Mouse (Mus musculus): ENCODE measurements around the gene Chrm3. TPM values are rescaled to one million over a fixed set of nuclear protein-coding genes. Genes with fewer than 3 reads are reported as not detected.

The Chrm3 gene
- polyA plus RNA-seq, 1 experiment from 2014 or later, result 1.3 TPM

DNA sequence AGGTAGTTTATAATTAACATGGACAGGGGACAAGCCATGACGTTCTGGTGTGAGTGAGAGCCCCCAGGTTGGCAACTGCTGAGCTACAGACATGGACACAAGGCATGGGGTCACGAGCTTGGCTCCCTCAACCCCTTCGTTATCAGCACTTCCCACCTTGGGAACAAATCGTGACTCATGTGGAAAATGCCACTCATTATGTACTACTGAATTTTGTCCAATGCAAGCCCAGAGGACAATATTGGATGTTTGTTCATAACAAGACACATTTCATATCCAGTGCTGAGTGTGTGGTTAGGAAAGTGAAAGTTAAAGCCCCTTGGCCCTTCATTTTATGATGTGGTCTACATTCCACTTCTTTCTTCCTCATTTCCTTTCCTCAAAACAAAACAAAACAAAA is 140.2 kb downstream of the Chrm3 start:
- no peak overlapping the region for H3K27ac ChIP-seq
- WGBS, result 73% methylated on average over 4 of the region's 4 CpGs
- H3K27me3 ChIP-seq, result no peaks in the 10 kb centered on the region
- no peak for ATAC-seq (ENCODE audit: insufficient number of reproducible peaks, insufficient read depth, low FRiP score, low TSS enrichment, low read depth)
- H3K9me3 ChIP-seq, result no peaks in the 10 kb centered on the region
- H3K4me3 ChIP-seq, result no peak overlapping the region
- no peaks in the 10 kb centered on the region for H3K4me1 ChIP-seq
- H3K36me3 ChIP-seq, result no peaks in the 10 kb centered on the region
- H3K4me2 ChIP-seq, result no peak overlapping the region
- H3K9ac ChIP-seq, result no peak overlapping the region

DNA sequence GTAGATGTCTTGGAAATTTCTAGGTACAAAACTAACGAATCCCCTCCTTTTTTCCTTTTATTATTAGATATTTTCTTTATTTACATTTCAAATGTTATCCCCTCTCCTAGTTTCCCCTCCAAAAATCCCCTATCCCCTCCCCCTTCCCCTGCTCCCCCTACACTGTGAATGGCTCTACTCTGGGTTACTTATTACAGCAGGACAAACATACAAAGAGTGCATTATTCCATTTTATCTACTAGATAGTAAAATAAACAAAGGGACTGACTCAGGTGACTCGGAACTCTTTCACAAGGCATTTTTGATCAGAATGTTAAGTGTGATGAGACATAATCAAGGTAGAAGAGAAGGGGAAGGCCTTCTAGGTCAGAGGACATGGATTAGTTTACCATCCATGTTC is 148.5 kb downstream of the Chrm3 start:
- Histone ChIP-seq H3K9ac (no peak overlapping the region), H3K4me2 (no peak overlapping the region), H3K27me3 (no peaks in the 10 kb centered on the region), H3K4me1 (no peaks in the 10 kb centered on the region), H3K4me3 (no peak overlapping the region), H3K9me3 (no peaks in the 10 kb centered on the region), H3K36me3 (no peaks in the 10 kb centered on the region), H3K27ac (no peak overlapping the region)
- ATAC-seq (ENCODE audit: insufficient number of reproducible peaks, insufficient read depth, low FRiP score, low TSS enrichment, low read depth), result no peak
- 85% methylated on average over 2 of the region's 2 CpGs for WGBS

DNA sequence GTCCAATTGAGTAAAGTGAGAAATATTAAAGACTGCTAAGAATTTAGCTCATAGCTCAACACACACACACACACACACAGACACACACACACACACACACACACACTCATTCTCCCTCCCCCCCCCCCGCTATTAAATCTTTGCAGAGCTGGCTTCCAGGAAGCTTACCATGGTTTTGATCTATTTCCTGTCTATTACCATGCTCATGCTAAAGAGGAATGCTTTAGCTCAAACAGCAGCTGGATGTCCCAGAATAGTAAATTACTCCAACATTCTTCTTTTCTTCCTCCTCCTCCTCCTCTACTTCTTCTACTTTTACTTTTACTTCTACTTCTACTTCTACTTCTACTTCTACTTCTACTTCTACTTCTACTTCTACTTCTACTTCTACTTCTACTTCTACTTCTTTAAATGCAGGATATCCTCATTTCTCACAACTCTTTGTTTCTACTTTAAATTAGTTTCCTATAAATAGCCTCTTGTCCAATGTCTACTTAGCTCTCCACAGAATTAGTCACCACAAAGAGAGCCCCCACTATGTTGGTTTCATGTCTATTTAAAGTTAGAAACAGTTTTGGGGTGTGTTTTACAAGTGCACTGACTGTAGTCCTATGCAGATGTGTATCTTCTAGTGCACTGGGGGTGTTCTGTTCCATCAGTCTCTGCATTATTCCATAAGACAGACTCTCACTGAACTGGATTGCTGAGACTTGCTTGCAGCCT is 150.0 kb downstream of the Chrm3 start:
- H3K4me3 ChIP-seq, result no peak overlapping the region
- H3K27me3 ChIP-seq, result no peaks in the 10 kb centered on the region
- no peak overlapping the region for H3K9ac ChIP-seq
- ATAC-seq (ENCODE audit: insufficient number of reproducible peaks, insufficient read depth, low FRiP score, low TSS enrichment, low read depth), result no peak
- H3K4me2 ChIP-seq, result no peak overlapping the region
- H3K27ac ChIP-seq, result no peak overlapping the region
- H3K36me3 ChIP-seq, result no peaks in the 10 kb centered on the region
- no peaks in the 10 kb centered on the region for H3K9me3 ChIP-seq
- 56% methylated on average over 1 of the region's 1 CpGs for WGBS
- H3K4me1 ChIP-seq, result no peaks in the 10 kb centered on the region

DNA sequence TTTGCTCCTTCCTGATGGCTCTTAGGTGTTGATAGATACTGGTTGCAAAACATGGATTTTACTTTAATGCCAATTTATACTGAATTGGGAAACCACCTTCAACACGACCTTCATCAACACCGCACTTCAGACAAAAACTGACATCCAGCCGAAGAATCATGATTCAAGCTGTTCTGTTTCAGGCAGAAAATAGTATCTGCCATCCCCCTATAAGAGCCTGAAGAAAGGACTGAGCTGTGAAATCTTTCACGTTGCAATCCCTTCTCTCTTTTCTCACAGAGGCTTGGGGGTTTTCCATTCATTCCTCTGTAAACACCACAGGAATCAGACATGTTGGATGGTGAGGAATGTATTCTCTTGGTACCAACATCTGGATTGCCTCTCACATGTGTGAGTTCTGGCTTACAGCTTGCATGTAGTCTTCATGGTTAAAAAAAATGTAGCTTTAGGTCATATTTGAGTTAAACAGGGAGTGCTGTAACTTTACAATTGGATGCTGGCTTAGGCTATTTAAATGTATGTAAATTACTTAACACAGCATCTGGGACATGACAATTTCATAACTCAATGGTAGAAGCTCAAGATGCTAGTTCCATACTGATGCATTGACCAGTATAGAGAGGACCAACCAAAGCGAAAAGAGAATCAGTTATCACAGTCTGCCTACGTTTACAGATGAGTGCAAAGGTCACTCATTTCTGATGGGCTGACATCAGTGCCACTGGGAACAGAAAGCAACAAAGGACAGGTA is 161.3 kb downstream of the Chrm3 start:
- no peaks in the 10 kb centered on the region for H3K4me1 ChIP-seq
- H3K4me2 ChIP-seq, result no peak overlapping the region
- H3K4me3 ChIP-seq, result no peak overlapping the region
- H3K9ac ChIP-seq, result no peak overlapping the region
- 76% methylated on average over 6 of the region's 6 CpGs for WGBS
- ATAC-seq (ENCODE audit: insufficient number of reproducible peaks, insufficient read depth, low FRiP score, low TSS enrichment, low read depth), result no peak
- H3K27me3 ChIP-seq, result no peaks in the 10 kb centered on the region
- no peaks in the 10 kb centered on the region for H3K36me3 ChIP-seq
- H3K9me3 ChIP-seq, result no peaks in the 10 kb centered on the region
- H3K27ac ChIP-seq, result no peak overlapping the region

DNA sequence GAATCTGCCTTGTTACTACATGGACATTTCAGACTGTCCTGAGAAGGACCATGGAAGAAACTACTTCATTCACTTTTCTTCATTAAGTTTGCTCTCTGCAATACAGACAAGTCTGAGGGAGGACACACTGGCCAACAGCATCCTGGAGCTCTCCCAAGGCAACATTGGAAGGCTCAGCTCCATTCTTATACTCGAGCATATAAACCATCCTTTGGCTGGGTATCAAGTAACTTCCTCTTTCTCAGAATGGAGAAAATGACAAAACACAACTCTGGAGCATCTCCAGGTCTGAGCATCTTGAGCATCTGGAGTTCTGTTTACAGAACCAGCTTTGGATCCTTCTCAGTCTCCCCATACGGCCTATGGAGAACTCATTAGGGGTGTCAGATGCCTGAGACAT is 170.8 kb downstream of the Chrm3 start:
- Histone ChIP-seq H3K27ac (no peak overlapping the region), H3K4me2 (no peak overlapping the region), H3K4me1 (no peaks in the 10 kb centered on the region), H3K9ac (no peak overlapping the region), H3K36me3 (no peaks in the 10 kb centered on the region), H3K9me3 (no peaks in the 10 kb centered on the region), H3K27me3 (no peaks in the 10 kb centered on the region), H3K4me3 (no peak overlapping the region)
- 63% methylated on average over 2 of the region's 2 CpGs for WGBS
- ATAC-seq (ENCODE audit: insufficient number of reproducible peaks, insufficient read depth, low FRiP score, low TSS enrichment, low read depth), result no peak

DNA sequence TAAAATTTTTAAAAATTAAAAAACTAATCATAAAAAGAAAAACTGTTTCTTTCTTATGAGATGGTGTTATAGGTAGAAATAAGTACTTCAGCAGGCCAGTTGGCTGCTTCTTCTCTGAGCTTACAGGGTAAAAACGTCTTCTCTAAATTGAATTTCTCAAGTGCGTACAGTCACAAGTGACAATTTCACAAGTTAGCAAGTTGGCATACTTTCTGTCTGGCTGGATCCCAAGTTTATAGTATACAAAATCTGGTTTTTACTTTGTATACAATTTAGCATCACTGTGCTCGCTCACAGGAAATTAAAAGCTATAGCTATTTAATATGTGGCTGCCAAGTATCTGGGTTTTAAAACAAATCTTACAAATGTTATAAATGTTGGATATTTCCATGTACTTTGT is 172.7 kb downstream of the Chrm3 start:
- H3K9ac ChIP-seq, result no peak overlapping the region
- no peaks in the 10 kb centered on the region for H3K27me3 ChIP-seq
- H3K9me3 ChIP-seq, result no peaks in the 10 kb centered on the region
- WGBS, result 80% methylated on average over 3 of the region's 3 CpGs
- H3K36me3 ChIP-seq, result no peaks in the 10 kb centered on the region
- H3K4me2 ChIP-seq, result no peak overlapping the region
- no peak overlapping the region for H3K27ac ChIP-seq
- no peak overlapping the region for H3K4me3 ChIP-seq
- no peaks in the 10 kb centered on the region for H3K4me1 ChIP-seq
- ATAC-seq (ENCODE audit: insufficient number of reproducible peaks, insufficient read depth, low FRiP score, low TSS enrichment, low read depth), result no peak

DNA sequence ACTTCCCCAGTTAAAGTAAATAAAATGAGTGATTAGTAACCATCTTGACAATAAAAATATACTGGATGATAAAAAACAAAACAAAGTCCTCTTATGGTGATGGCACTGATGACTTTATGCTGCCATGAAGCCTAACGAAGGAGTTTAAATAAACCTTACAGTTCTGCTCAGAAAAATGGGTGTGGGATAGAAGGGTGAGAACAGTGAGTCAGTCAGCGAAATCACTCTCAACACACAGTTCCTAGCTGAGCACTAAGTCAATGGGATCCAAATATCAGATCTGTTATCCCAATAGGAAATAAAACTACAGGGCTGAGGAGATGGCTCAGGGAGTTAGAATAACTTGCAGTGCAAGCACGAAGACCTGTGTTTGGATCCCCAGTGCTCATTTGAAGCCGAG is 176.8 kb downstream of the Chrm3 start:
- Histone ChIP-seq H3K36me3 (no peaks in the 10 kb centered on the region), H3K4me1 (no peaks in the 10 kb centered on the region), H3K4me3 (no peak overlapping the region), H3K9me3 (no peaks in the 10 kb centered on the region), H3K9ac (no peak overlapping the region), H3K27me3 (no peaks in the 10 kb centered on the region), H3K4me2 (no peak overlapping the region), H3K27ac (no peak overlapping the region)
- 85% methylated on average over 4 of the region's 4 CpGs for WGBS
- no peak for ATAC-seq (ENCODE audit: insufficient number of reproducible peaks, insufficient read depth, low FRiP score, low TSS enrichment, low read depth)

DNA sequence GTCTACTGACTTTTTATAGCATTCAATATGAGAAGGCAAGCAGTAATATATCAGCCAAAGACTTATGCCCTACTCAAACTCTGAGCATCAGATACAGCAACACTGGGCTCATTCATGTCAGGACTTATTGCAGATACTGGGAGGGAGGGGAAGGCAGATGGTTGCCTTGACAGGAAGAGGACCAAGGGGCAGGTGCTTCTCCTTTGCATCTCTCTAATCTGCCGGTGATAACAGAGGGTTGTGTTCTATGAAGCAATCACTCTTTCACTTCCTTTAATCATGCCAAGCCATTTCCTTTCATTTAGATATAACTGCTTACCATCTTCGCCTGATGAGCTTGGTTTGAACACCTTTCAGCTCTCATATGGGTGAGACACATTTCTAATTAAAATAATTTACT is 177.9 kb downstream of the Chrm3 start:
- Histone ChIP-seq H3K36me3 (no peaks in the 10 kb centered on the region), H3K27ac (no peak overlapping the region), H3K4me2 (no peak overlapping the region), H3K4me3 (no peak overlapping the region), H3K9ac (no peak overlapping the region), H3K4me1 (no peaks in the 10 kb centered on the region), H3K27me3 (no peaks in the 10 kb centered on the region), H3K9me3 (no peaks in the 10 kb centered on the region)
- ATAC-seq (ENCODE audit: insufficient number of reproducible peaks, insufficient read depth, low FRiP score, low TSS enrichment, low read depth), result no peak
- 82% methylated on average over 2 of the region's 2 CpGs for WGBS

DNA sequence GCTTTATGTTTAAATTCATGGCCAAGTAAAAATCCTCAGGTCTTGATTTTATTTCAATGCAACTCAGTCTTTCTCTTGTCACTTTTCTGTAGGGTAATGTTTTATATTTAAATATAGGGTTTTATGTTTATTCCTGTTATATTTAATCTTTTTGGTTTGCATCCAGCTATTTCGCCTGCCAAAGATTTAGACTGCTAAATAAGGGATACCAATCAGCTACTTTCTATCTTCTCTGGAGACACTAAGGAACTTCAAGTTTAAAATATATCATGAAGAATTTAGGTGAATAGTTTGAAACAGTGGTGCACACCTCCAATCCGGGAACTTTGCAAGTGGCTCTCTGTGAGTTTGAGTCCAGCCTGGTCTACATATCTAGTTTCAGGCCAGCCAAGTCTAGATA is 190.1 kb downstream of the Chrm3 start:
- Histone ChIP-seq H3K4me1 (no peaks in the 10 kb centered on the region), H3K9ac (no peak overlapping the region), H3K36me3 (no peaks in the 10 kb centered on the region), H3K27me3 (no peaks in the 10 kb centered on the region), H3K4me2 (no peak overlapping the region), H3K27ac (no peak overlapping the region), H3K9me3 (no peaks in the 10 kb centered on the region), H3K4me3 (no peak overlapping the region)
- no peak for ATAC-seq (ENCODE audit: insufficient number of reproducible peaks, insufficient read depth, low FRiP score, low TSS enrichment, low read depth)
- 87% methylated on average over 2 of the region's 2 CpGs for WGBS

DNA sequence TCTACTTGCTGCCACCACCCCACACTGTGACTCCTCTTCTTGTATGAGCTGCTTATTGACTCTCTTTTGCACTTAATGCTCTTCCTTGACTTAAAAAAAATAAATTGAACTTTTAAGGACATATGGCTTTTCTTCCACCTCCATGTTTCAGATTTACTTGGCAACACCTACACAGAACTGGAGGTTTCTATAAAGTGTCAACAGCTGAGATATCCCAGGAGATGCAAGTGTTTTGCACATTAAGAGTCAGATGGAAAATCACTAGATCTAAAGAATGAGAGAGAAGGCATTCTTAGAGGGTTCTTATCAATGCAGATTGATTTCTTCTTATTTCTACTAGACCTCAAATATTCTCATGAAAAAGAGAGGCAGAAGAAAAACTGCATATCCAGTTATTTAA is 197.3 kb downstream of the Chrm3 start:
- H3K9me3 ChIP-seq, result no peaks in the 10 kb centered on the region
- no peaks in the 10 kb centered on the region for H3K27me3 ChIP-seq
- H3K27ac ChIP-seq, result no peak overlapping the region
- no peaks in the 10 kb centered on the region for H3K4me1 ChIP-seq
- H3K4me3 ChIP-seq, result no peak overlapping the region
- ATAC-seq (ENCODE audit: insufficient number of reproducible peaks, insufficient read depth, low FRiP score, low TSS enrichment, low read depth), result no peak
- H3K4me2 ChIP-seq, result no peak overlapping the region
- H3K9ac ChIP-seq, result no peak overlapping the region
- no peaks in the 10 kb centered on the region for H3K36me3 ChIP-seq

DNA sequence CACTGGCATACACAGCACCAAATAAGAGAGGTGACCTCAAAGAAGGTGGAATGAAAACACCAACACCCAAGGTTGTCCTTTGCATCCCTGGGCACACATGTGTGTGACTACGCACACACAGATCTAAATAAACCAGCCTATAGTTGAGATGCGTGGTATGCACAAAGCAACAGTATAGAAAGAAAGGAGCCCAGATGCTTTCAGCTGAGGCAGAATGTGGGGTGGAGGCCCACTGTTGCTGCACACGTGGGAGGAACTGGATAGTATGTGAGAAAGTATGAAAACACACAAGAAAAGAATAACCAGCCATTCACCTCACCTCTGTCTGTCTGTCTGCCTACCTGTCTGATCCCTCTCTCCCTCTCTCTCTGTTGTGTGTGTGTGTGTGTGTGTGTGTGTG is 203.2 kb downstream of the Chrm3 start:
- H3K9ac ChIP-seq, result no peak overlapping the region
- WGBS, result 90% methylated on average over 3 of the region's 3 CpGs
- H3K4me2 ChIP-seq, result no peak overlapping the region
- no peaks in the 10 kb centered on the region for H3K9me3 ChIP-seq
- ATAC-seq (ENCODE audit: insufficient number of reproducible peaks, insufficient read depth, low FRiP score, low TSS enrichment, low read depth), result no peak
- no peak overlapping the region for H3K27ac ChIP-seq
- no peak overlapping the region for H3K4me3 ChIP-seq
- H3K4me1 ChIP-seq, result no peaks in the 10 kb centered on the region
- no peaks in the 10 kb centered on the region for H3K27me3 ChIP-seq
- H3K36me3 ChIP-seq, result no peaks in the 10 kb centered on the region

DNA sequence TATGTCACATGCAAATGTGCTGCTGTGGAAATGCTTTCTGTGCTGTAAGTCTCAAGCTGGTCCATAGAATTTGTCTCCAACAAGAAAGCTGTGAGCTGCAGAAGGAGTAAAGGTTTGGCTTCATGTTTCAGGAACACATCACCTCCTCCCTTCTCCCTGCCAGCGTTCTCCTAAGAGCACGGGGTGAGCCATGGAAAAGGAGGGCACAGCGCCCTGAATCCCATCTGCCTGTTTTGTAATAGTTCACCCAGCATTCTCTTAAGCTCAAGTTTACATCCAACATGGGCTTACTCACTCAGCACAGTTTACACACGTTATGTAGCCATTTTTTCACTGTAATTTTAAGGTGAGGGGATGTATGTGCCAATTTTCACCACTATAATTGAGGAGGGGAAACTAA is 220.1 kb downstream of the Chrm3 start:
- no peak for ATAC-seq (ENCODE audit: insufficient number of reproducible peaks, insufficient read depth, low FRiP score, low TSS enrichment, low read depth)

More for the DNA sequence above, 220.1 kb downstream of the Chrm3 start:
- H3K4me1 ChIP-seq, result no peaks in the 10 kb centered on the region
- 77% methylated on average over 4 of the region's 4 CpGs for WGBS
- H3K9ac ChIP-seq, result no peak overlapping the region
- no peaks in the 10 kb centered on the region for H3K9me3 ChIP-seq
- H3K27me3 ChIP-seq, result no peaks in the 10 kb centered on the region
- H3K27ac ChIP-seq, result no peak overlapping the region
- H3K4me2 ChIP-seq, result no peak overlapping the region
- no peak overlapping the region for H3K4me3 ChIP-seq
- H3K36me3 ChIP-seq, result no peaks in the 10 kb centered on the region
